Mouse (Mus musculus) stomach, postnatal 0 days (tissue): ENCODE data around the gene Actl10. TPM values are rescaled to one million over a fixed set of nuclear protein-coding genes. Genes with fewer than 3 reads are reported as not detected.

ENCODE experiments used
- ATAC-seq: fragments of 200-750 bp; cut with Nextera tagmentation; 2 replicates; pipeline ENCODE4 v1.8.0; 2017; ENCODE audit not compliant: low FRiP score, low TSS enrichment
- DNase-seq: peaks from one replicate; pipeline ENCODE4 v3.0.0-alpha.2; 2016; ENCODE audit warnings: low spot score
- H3K27ac ChIP-seq: fragments of 300-500 bp; sonication (generic); replicated peaks from 2 replicates; pipeline ENCODE4 v1.5.1; 2014; ENCODE audit warnings: mild to moderate bottlenecking, control low read depth
- H3K27me3 ChIP-seq: fragments of 300-500 bp; sonication (generic); 2 replicates; pipeline ENCODE4 v1.6.1; 2014; ENCODE audit warnings: low read length; ENCODE audit not compliant: control insufficient read depth, insufficient read depth
- H3K36me3 ChIP-seq: fragments of 300-500 bp; sonication (generic); 2 replicates; pipeline ENCODE4 v1.6.1; 2014; ENCODE audit warnings: low read length, mixed read lengths; ENCODE audit not compliant: control insufficient read depth, insufficient read depth
- H3K4me1 ChIP-seq: fragments of 300-500 bp; sonication (generic); replicated peaks from 2 replicates; pipeline ENCODE4 v1.6.1; 2014; ENCODE audit warnings: antibody characterized with exemption; ENCODE audit not compliant: control insufficient read depth, insufficient read depth
- H3K4me2 ChIP-seq: fragments of 300-500 bp; sonication (generic); replicated peaks from 2 replicates; pipeline ENCODE4 v1.6.1; 2014; ENCODE audit warnings: low read depth, mild to moderate bottlenecking, control low read depth, moderate library complexity
- H3K4me3 ChIP-seq: fragments of 300-500 bp; sonication (generic); 2 replicates; pipeline ENCODE4 v1.5.1; 2014; ENCODE audit warnings: low read depth, low read length, control low read depth
- H3K9ac ChIP-seq: fragments of 300-500 bp; sonication (generic); 2 replicates; pipeline ENCODE4 v1.6.1; 2014; ENCODE audit warnings: mild to moderate bottlenecking, low read length, control low read depth, mixed read lengths
- H3K9me3 ChIP-seq: fragments of 300-500 bp; sonication (generic); 2 replicates; pipeline ENCODE4 v1.6.1; 2016; ENCODE audit warnings: low read length; ENCODE audit not compliant: control insufficient read depth
- CTCF ChIP-seq: IDR thresholded peaks from 2 replicates; pipeline ENCODE4 v1.5.1; 2016; ENCODE audit warnings: antibody characterized with exemption, low read depth, mild to moderate bottlenecking, moderate library complexity
- EP300 ChIP-seq: optimal IDR thresholded peaks from 2 replicates; pipeline ENCODE3; 2016; ENCODE audit warnings: antibody characterized with exemption
- WGBS: fragments of 180-500 bp; shearing (Covaris S2); extraction: QIAGEN DNeasy Blood & Tissue Kit; methylation state at CpG from one replicate; pipeline ENCODE4 v1.1.7; 2014; 5-methylcytosine and 5-hydroxymethylcytosine counted together
- polyA plus RNA-seq: library from polyadenylated mRNA; unstranded; fragments of >200 nt; fragmentation: Nextera tagmentation; extraction: Ambion mirVana; gene quantifications from 2 replicates; pipeline ENCODE4 v1.2.1, GENCODE M21; 2015

Gene Actl10
- polyA plus RNA-seq, 1 experiment from 2014 or later: not detected

GRCm38 (mm10) chr2:154534704-154535270 is 16.8 kb upstream of the Actl10 start:
- H3K36me3 ChIP-seq: peaks cover 8% of the 10 kb centered on the region
- DNase-seq: no peak
- no peak overlapping the region for H3K4me2 ChIP-seq
- no peak overlapping the region for H3K9ac ChIP-seq
- no peak overlapping the region for H3K4me3 ChIP-seq
- no peak for TF ChIP-seq CTCF
- no peak for TF ChIP-seq EP300
- H3K4me1 ChIP-seq: no peaks in the 10 kb centered on the region
- H3K27ac ChIP-seq: no peak overlapping the region
- H3K27me3 ChIP-seq: no peaks in the 10 kb centered on the region
- 92% methylated on average over 12 of the region's 12 CpGs for WGBS
- H3K9me3 ChIP-seq: no peaks in the 10 kb centered on the region
- ATAC-seq: no peak

- no peak overlapping the region for H3K4me3 ChIP-seq
- no peak overlapping the region for H3K27ac ChIP-seq
- no peaks in the 10 kb centered on the region for H3K27me3 ChIP-seq
- H3K4me2 ChIP-seq: no peak overlapping the region
- H3K36me3 ChIP-seq: peaks cover 5% of the 10 kb centered on the region
- no peak overlapping the region for H3K9ac ChIP-seq
- H3K9me3 ChIP-seq: no peaks in the 10 kb centered on the region
- no peak for TF ChIP-seq CTCF
- TF ChIP-seq EP300: no peak
- ATAC-seq (no peak), DNase-seq (no peak)
- H3K4me1 ChIP-seq: no peaks in the 10 kb centered on the region
- WGBS: 37% methylated on average over 2 of the region's 2 CpGs
These were observed 13.3 kb upstream of the Actl10 start for GRCm38 (mm10) chr2:154538310-154538709.

DNA sequence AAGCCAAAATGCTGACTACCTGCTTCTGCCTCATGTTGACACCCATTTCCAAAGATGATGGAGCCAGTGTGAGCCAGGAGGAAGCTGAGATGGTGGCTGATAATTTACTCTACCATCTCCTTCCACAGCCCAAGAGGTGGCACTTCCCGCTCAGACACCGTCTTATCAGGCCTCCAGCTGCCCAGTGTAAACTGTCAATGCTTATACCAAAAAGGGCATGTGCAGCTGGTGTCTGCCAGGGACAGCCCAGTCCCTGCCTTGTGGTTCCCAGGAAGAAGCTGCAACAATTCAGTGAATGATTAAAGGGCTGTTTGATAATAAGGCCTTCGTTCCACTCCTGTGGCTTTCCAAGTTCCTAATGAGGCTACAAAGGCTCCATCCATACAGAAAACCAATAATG is 12.9 kb upstream of the Actl10 start:
- TF ChIP-seq CTCF (no peak), EP300 (no peak)
- ATAC-seq (no peak), DNase-seq (no peak)
- Histone ChIP-seq H3K9me3 (no peaks in the 10 kb centered on the region), H3K27ac (no peak overlapping the region), H3K27me3 (no peaks in the 10 kb centered on the region), H3K4me3 (no peak overlapping the region), H3K36me3 (peaks cover 5% of the 10 kb centered on the region), H3K4me2 (no peak overlapping the region), H3K4me1 (no peaks in the 10 kb centered on the region), H3K9ac (no peak overlapping the region)
- 32% methylated on average over 3 of the region's 3 CpGs for WGBS

GRCm38 (mm10) chr2:154539720-154540119 is 11.9 kb upstream of the Actl10 start:
- Histone ChIP-seq H3K36me3 (peaks cover 4% of the 10 kb centered on the region), H3K4me2 (no peak overlapping the region), H3K27me3 (no peaks in the 10 kb centered on the region), H3K4me3 (no peak overlapping the region), H3K4me1 (no peaks in the 10 kb centered on the region), H3K9me3 (no peaks in the 10 kb centered on the region), H3K9ac (no peak overlapping the region), H3K27ac (no peak overlapping the region)
- DNase-seq (peak; percentile 51), ATAC-seq (no peak)
- 70% methylated on average over 3 of the region's 3 CpGs for whole genome bisulfite sequencing
- TF ChIP-seq CTCF: peak; percentile 84
- TF ChIP-seq EP300: no peak

DNA sequence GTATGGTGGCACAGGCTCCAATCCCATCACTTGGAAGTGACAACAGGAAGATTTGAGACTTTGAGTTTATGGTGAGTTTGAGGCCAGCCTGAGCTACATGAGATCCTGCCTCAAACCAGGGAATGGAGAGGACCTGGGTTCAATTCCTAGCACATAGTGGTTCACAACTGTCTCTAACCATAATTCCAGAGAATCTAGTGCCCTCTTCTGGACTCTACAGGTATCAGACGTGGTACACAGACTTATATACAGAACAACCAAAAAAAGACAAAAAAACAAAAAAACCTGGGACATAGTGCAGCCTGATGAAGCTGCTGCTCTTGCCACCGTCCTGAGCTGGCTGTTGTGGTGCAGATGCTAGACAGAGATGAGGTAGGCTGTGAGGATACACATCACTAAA is 9.9 kb upstream of the Actl10 start:
- H3K9ac ChIP-seq: no peak overlapping the region
- no peaks in the 10 kb centered on the region for H3K36me3 ChIP-seq
- H3K27ac ChIP-seq: no peak overlapping the region
- no peaks in the 10 kb centered on the region for H3K27me3 ChIP-seq
- H3K4me2 ChIP-seq: no peak overlapping the region
- DNase-seq (no peak), ATAC-seq (no peak)
- TF ChIP-seq CTCF: peak; percentile 36
- TF ChIP-seq EP300: no peak
- 82% methylated on average over 2 of the region's 2 CpGs for WGBS
- no peaks in the 10 kb centered on the region for H3K9me3 ChIP-seq
- H3K4me1 ChIP-seq: no peaks in the 10 kb centered on the region
- H3K4me3 ChIP-seq: no peak overlapping the region

DNA sequence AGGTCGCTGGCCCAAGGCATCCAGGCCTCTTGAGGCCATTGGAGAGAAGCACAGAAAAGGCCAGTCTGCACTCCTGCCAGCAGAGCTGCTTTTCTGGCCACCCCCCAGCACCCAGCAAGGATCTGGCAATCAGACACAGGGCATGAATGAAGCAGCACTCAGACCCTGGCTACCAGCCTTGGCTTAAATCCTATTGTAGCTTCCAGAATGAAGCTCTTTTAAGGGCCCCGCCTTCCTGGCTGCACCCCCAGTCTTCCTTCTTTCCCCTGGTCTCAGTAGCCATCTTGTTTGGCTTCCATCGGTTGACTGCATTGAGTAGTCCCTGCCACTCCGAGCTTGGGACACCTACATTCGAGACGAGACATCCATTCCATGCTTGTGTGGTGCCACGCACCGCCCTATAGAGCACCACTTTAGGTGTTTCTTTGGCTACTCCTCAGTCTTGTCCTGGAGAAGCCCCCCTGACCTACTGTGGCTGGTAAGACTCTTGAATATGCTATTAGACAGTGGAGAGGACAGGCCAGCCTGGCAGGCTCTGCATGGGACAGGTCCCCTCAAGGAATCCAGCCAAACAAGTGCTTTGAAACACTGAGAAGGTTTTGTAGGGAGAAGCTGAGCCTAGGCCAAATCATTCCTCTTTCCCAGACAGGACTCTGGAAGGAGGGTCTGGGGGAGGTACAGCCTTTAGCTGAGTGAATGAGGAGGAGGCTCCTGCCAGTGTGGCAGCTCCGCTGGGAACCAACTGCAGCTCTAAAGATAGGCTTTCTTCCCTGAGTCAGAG is 7.8 kb upstream of the Actl10 start:
- WGBS: 74% methylated on average over 9 of the region's 9 CpGs
- Histone ChIP-seq H3K36me3 (no peaks in the 10 kb centered on the region), H3K27me3 (no peaks in the 10 kb centered on the region), H3K9ac (no peak overlapping the region), H3K4me1 (no peaks in the 10 kb centered on the region), H3K9me3 (no peaks in the 10 kb centered on the region), H3K27ac (no peak overlapping the region), H3K4me2 (no peak overlapping the region), H3K4me3 (no peak overlapping the region)
- ATAC-seq (no peak), DNase-seq (no peak)
- TF ChIP-seq CTCF (no peak), EP300 (no peak)
